Mouse (Mus musculus) central nervous system, embryonic 11.5 days (tissue): Measurements from ENCODE around the gene Btbd2. TPM values are rescaled to one million over a fixed set of nuclear protein-coding genes. Genes with fewer than 3 reads are reported as not detected.

Source experiments
- polyA plus RNA-seq: library from polyadenylated mRNA; depleted of rRNA; stranded (reverse); fragments of >200 nt; gene quantifications from 2 replicates; pipeline ENCODE4 v1.2.3, GENCODE M21; 2012; rRNA removed

The Btbd2 gene
- polyA plus RNA-seq = 65.9 and 84.8 TPM in 2 replicates

GRCm38 (mm10) chr10:80656863-80657623, at the start of gene Btbd2:
Btbd2 (minus strand) TSS chr10:80657071.

DNA sequence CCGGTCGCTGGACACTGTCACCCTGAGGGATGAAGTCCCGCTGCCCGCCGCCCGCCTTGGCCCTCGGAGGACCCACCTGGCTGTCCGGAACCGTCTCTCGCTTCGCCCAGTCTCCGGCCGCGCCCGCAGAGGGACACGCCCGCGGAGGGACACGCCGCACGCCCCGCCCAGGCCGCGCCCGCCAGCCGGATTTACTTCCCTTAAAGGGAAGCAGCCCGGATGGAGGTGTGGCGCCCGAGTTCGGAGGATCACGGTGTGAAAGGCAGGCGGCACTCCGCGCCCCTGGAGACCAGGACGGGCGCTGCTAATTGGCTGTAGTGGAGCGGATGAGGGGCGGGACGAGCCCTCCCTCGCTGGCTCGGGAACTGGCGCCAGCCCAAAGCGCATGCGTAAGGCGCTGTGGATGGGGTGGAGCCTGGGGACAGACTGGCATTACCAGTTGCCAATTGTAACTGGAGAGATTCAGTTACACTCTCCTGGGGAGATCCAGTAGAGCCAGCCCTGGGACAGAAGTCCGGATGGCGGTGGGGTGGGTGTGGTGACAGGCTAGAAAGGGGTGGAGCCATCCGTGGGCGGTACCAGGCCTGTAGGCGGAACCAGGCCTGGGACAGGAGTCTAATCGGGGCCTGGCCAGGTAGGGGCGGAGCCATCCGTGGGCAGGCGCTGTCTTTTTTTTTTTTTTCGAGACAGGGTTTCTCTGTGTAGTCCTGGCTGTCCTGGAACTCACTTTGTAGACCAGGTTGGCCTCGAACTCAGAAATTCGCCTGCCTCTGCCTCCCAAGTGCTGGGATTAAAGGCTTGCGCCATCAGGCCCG, 45.1 kb upstream of the Btbd2 start, which contains the start of the genes Mob3a and Izumo4:
Gene Mob3a, minus strand, starts transcription at position 257 of the 815 bp plus-strand sequence.
Gene Izumo4, plus strand, starts transcription at position 464 of the 815 bp plus-strand sequence.

DNA sequence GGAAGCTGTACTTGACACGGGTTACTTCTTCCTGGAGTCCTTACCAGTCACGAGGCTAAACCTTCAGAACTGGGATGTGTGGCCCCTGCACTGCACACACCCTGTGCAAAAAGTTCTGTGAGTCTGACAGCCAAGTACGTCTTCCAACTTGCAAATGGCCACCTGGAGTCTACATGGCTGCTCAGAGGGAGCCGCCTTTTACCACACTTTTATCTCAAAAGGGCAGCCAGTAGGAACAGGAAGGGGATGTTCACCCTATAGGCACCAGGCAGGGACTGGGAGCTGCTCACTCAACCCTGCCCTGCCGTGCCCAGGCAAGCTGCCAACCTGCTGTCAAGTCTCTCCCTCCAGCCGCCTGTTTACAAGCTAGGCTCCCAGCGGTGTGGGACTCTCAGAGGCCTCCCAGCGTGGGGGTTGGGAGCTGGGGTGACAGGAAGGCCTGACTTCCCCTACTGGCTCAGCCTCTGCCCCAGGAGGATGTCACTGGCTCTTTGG, 21.1 kb upstream of the Btbd2 start, which contains the start of gene Mknk2:
Gene Mknk2, minus strand, starts transcription at position 171 of the 495 bp plus-strand sequence.

GRCm38 (mm10) chr10:80622661-80623456, 34.0 kb downstream of the Btbd2 start, which contains the start of gene Csnk1g2:
Csnk1g2 (plus strand) TSS chr10:80622838.

GRCm38 (mm10) chr10:80605721-80606120, 51.1 kb downstream of the Btbd2 start, which contains the start of gene Gm49322:
Gm49322 (plus strand) TSS chr10:80606021.

DNA sequence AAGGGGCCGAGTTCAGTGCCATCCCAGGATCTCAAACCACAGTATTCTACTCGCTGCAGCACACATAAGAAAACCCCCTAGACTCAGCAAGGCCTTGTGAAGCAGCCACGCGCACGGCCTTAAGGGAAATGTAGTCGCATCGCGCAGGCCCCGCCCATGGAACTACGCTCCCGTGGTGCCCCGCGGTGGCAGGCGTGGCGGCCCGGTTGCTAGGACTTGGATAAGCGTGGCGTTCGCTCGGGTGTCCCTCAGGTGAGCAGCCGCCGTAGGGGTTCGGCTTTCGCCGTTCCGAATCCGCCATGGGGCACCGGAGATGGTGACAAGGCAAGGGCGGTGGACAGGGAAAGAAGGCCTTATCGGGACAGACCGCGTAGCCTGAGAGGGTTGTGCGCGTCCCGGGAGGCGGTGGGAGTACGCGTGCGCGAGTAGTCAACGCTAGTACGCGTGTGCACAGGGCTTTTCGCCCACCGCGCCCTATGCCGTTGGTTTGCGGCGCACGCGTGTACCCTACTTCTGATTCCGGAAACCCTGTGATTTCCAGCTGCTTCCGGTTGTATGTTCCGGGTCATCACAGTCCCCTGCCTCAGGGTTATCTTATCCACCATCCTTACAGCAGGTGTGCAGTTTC, 54.1 kb downstream of the Btbd2 start, which contains the start of the genes Scamp4 and Adat3:
Gene Scamp4, plus strand, starts transcription at position 175 of the 628 bp plus-strand sequence.
Gene Adat3, plus strand, starts transcription at position 183 of the 628 bp plus-strand sequence.

Other genes with a start within 250 kb of the Btbd2 start
- gene Tcf3, start 223.4 kb downstream of the Btbd2 start, polyA plus RNA-seq = 222 and 230 TPM in 2 replicates
- gene Onecut3, start 162.2 kb downstream of the Btbd2 start, polyA plus RNA-seq = 5.6 and 6.1 TPM in 2 replicates
- gene Atp8b3, start 117.9 kb downstream of the Btbd2 start, polyA plus RNA-seq = 0.43 and 0.58 TPM in 2 replicates
- gene Rexo1, start 95.5 kb downstream of the Btbd2 start, polyA plus RNA-seq = 43.3 and 54.8 TPM in 2 replicates
- gene Klf16, start 79.8 kb downstream of the Btbd2 start, polyA plus RNA-seq = 10.5 and 12.0 TPM in 2 replicates
- 97.0 and 107 TPM in 2 replicates for gene Abhd17a, start 66.7 kb downstream of the Btbd2 start, polyA plus RNA-seq
- gene Scamp4, start 54.2 kb downstream of the Btbd2 start, polyA plus RNA-seq = 48.7 and 54.0 TPM in 2 replicates
- 9.7 and 11.8 TPM in 2 replicates for gene Adat3, start 54.2 kb downstream of the Btbd2 start, polyA plus RNA-seq
- 5.1 and 5.9 TPM in 2 replicates for gene Gm49322, start 51.0 kb downstream of the Btbd2 start, polyA plus RNA-seq
- 169 and 230 TPM in 2 replicates for gene Csnk1g2, start 34.2 kb downstream of the Btbd2 start, polyA plus RNA-seq
- gene Mknk2, start 21.0 kb upstream of the Btbd2 start, polyA plus RNA-seq = 86.7 and 103 TPM in 2 replicates
- 21.9 and 34.8 TPM in 2 replicates for gene Mob3a, start 44.9 kb upstream of the Btbd2 start, polyA plus RNA-seq
- 24.8 and 32.5 TPM in 2 replicates for gene Izumo4, start 45.1 kb upstream of the Btbd2 start, polyA plus RNA-seq
- 112 and 113 TPM in 2 replicates for gene Ap3d1, start 85.2 kb upstream of the Btbd2 start, polyA plus RNA-seq
- 55.5 and 55.9 TPM in 2 replicates for gene Dot1l, start 98.1 kb upstream of the Btbd2 start, polyA plus RNA-seq
- gene Sf3a2, start 141.1 kb upstream of the Btbd2 start, polyA plus RNA-seq = 101 and 144 TPM in 2 replicates
- 107 and 143 TPM in 2 replicates for gene Plekhj1, start 141.6 kb upstream of the Btbd2 start, polyA plus RNA-seq
- gene Amh, start 148.2 kb upstream of the Btbd2 start, polyA plus RNA-seq = 1.3 and 1.4 TPM in 2 replicates
- gene Jsrp1, start 156.4 kb upstream of the Btbd2 start, polyA plus RNA-seq = 1.2 and 1.5 TPM in 2 replicates
- 668 and 753 TPM in 2 replicates for gene Oaz1, start 169.6 kb upstream of the Btbd2 start, polyA plus RNA-seq
- gene Lingo3, start 187.0 kb upstream of the Btbd2 start, polyA plus RNA-seq = 0.46 and 0.48 TPM in 2 replicates
- 416 and 423 TPM in 2 replicates for gene Lsm7, start 198.1 kb upstream of the Btbd2 start, polyA plus RNA-seq
- 43.7 and 57.8 TPM in 2 replicates for gene Sppl2b, start 198.2 kb upstream of the Btbd2 start, polyA plus RNA-seq
- 0.01 and 0.02 TPM in 2 replicates for gene Tmprss9, start 214.8 kb upstream of the Btbd2 start, polyA plus RNA-seq
- 199 and 235 TPM in 2 replicates for gene Timm13, start 243.9 kb upstream of the Btbd2 start, polyA plus RNA-seq